Mouse (Mus musculus) small intestine, adult 2 months (tissue): Measurements from ENCODE around the gene Kctd6.

ENCODE experiments used
- CTCF ChIP-seq: fragments of 200-500 bp; IDR thresholded peaks from 2 replicates; pipeline ENCODE4 v1.5.1; 2012; ENCODE audit warnings: low read depth, mild to moderate bottlenecking, control low read depth, inconsistent platforms, low read length, moderate library complexity, mixed read lengths; ENCODE audit not compliant: insufficient replicate concordance, insufficient read length; ENCODE audit errors: extremely low read depth
- POLR2A ChIP-seq: fragments of 200-500 bp; IDR thresholded peaks from 2 replicates; pipeline ENCODE4 v1.6.1; 2012; ENCODE audit warnings: low read depth, mild to moderate bottlenecking, control low read depth, inconsistent platforms, low read length, moderate library complexity

- TF ChIP-seq CTCF (no peak), POLR2A (no peak)
Observed at GRCm38 (mm10) chr14:8251330-8251885, 37.5 kb downstream of the Kctd6 start.
